Mouse (Mus musculus): ENCODE results near the gene Smim24.

Gene Smim24

DNA sequence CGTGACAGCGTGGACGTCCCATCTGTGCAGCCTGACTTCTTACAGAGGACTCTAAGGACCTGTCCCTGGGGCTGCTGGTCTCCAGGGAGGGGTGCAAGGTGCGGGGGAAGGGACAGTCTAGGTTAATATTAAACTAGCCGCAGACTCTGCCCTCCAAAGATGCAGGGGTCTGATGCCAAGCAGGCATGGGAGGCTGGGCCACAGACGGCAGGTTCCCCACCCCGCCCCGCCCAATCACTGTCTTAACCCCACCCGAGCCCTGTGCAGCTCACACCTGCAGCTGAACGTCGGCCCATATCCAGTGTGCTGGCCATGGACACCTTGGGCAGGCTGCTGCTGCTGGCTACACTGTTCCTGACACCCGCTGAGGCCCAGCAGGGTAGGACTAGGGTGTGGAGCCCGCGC is at the start of gene Smim24:
Smim24 (plus strand) TSS at position 271 of the 405 bp plus-strand sequence.
- in situ Hi-C loops (cut with MboI, MseI): loop anchor here (5.0 kb wide), 1 partner anchor 50 kb away; no protein-coding TSS in a partner anchor

DNA sequence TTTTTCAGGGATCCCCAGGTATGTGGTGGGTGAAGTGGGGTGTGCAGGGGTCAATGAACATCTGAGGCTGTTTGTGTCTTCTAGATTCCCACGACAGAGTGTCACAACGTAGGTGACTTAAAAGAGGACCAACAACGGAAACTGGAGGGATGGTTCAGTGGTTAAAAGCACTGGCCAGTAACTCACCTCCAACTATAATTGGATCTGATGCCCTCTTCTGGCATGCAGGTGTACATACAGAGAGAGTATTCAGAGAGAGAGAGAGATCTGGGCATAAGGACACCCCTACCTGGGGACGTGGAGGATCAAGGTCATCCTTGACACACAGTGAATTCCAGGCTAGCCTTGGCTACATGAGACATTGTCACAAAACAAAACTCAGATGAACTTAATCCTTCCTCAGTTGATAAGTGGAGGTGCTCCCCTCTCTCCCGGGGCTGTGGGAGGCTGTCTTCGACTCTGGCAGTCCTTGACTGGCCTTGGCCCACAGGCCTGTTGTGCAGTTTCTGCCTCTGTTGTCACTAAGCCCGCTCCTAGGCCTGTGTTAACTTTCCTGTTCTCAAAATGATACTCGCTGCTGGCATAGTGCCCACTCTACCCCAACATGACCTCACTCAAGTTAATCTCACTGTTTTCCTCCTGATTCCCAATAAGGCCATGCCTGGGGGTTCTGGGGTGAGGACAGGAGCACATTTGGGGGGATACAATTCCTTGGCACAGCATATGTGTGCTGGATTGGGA is 48.3 kb upstream of the Smim24 start:
- in situ Hi-C loops (cut with MboI, MseI): loop anchor here (5.0 kb wide), 1 partner anchor 57 kb away; no protein-coding TSS in a partner anchor

DNA sequence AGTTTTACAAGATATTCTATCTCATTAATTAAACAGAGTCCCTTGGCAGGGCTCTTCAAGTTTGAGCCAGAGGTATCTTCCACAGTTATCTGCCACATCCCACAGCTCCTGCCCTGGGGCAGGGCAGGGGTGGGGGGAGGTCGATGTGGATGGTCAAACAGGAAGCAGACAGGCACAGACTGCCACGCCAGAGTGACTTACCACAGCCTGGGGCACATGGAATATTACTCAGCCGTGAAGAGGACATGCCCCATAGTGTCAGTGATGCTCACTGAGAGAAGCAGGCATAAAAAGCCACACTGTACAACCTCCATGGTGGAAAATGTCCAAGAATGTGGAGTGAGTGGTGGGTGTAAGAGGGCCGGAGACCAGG is 47.7 kb upstream of the Smim24 start:
- in situ Hi-C loops (cut with MboI, MseI): loop anchor here (5.0 kb wide), 1 partner anchor 58 kb away; no protein-coding TSS in a partner anchor

- in situ Hi-C loops (cut with MboI, MseI): loop anchor here (5.0 kb wide), 1 partner anchor 59 kb away; no protein-coding TSS in a partner anchor
Observed at GRCm38 (mm10) chr10:81346453-81347067, 46.3 kb upstream of the Smim24 start.

- in situ Hi-C loops (cut with MboI, MseI): loop anchor here (5.0 kb wide), 1 partner anchor 62 kb away; no protein-coding TSS in a partner anchor
Observed at GRCm38 (mm10) chr10:81349146-81349545, 43.7 kb upstream of the Smim24 start.

DNA sequence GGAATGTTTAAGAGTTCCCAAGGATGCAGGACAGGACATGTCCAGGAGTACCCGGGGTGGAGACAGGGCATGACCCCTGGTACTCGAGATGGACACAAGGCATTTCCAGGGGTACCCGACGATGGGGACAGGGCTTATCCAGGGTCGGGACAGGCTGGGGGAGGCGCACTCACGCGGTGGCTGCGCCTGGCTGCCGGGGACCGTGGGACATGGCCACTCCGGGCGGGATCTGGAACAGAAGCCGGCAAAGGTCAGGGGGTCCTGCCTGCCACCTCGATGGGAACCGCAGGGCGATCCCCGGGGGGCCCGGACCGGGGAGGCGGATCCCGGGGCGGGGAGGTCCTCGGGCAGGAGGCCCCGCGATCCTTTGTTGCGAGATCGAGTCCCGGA is 42.9 kb upstream of the Smim24 start:
- in situ Hi-C loops (cut with MboI, MseI): loop anchor here (5.0 kb wide), 1 partner anchor 63 kb away; no protein-coding TSS in a partner anchor

GRCm38 (mm10) chr10:81350351-81351063 is 42.3 kb upstream of the Smim24 start, which contains the start of gene Hmg20b:
Gene Hmg20b, minus strand, starts transcription at chr10:81350480.
- in situ Hi-C loops (cut with MboI, MseI): no loop called here

- in situ Hi-C loops (cut with MboI, MseI): no loop called here
Observed at GRCm38 (mm10) chr10:81351678-81352291, 41.1 kb upstream of the Smim24 start.

- in situ Hi-C loops (cut with MboI, MseI): no loop called here
Observed at GRCm38 (mm10) chr10:81354738-81355477, 37.9 kb upstream of the Smim24 start.

DNA sequence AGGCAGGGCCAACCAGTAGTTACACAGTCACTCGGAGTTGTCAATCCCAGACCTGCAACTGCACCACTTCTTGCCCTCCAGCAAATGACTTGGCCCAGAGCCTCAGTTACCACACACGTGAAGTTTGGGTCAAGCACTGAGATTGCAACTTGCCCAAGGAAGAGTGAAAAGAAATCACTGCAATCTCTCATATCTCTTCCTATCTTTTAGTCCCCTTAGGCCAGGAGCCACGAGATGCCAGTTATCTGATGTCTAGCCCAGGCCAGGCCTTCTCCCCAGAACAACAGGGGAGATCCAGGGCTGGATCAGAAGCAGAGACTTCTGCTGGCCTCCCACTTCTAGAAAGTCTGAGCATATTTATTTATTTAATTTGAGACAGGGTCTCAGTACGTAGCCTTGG is 37.3 kb upstream of the Smim24 start:
- in situ Hi-C loops (cut with MboI, MseI): no loop called here

DNA sequence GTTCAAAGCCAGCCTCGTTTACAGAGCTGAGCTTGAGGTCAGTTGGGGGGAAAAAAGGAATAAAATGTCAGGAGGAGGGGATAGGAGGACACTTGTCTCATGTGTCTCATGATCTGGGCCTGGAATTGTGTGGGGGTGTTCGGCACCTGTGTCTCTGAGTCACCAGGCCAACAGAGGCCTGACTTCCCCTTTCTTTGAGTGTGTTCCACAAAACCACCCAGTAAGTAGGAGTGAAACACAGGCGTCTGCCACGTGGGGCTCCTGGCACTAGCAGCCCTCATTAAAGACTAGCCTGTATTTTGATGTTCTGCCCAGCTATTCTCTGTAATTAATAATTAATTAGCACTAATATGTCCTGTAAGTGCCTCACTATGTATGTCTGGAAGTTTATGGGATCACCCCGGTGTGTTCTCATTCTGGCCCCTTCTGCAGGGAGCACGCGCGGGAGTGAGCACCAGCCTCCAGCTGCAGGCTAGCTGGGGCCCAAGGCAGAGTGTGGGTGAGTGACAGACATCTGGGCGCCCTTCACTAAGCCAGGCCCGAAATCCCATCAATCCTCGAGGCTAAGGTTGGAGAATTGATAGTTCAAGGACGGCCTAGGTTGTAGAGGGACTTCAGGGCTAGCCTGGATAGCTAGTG is 36.4 kb upstream of the Smim24 start:
- in situ Hi-C loops (cut with MboI, MseI): no loop called here

- in situ Hi-C loops (cut with MboI, MseI): no loop called here
Observed at GRCm38 (mm10) chr10:81356991-81357844, 35.6 kb upstream of the Smim24 start, which contains the start of gene Mfsd12. Gene Mfsd12, plus strand, starts transcription at chr10:81357491.

DNA sequence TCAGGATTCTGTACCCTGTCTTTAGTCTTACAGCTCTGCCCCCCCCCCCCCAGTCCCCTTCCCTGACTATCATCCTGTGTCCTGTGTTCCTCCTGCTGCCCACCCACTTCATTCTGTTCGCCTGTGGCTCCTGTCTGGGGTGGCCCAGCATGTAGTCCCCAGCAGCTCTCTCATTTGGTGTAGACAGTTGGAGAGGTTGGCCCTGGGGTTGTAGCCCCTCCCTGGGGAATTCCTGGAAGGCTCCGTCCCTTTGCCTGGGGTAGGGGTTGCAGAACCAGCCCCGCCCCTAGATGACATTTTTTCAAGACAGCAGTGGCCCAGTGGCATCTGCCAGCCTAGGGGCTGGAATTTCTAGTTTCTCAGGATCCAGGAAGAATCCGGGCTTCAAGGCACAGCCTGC is 34.6 kb upstream of the Smim24 start:
- in situ Hi-C loops (cut with MboI, MseI): no loop called here

GRCm38 (mm10) chr10:81358841-81359240 is 34.0 kb upstream of the Smim24 start:
- in situ Hi-C loops (cut with MboI, MseI): no loop called here

GRCm38 (mm10) chr10:81360721-81361120 is 32.1 kb upstream of the Smim24 start:
- in situ Hi-C loops (cut with MboI, MseI): no loop called here

- in situ Hi-C loops (cut with MboI, MseI): no loop called here
Observed at GRCm38 (mm10) chr10:81362336-81362949, 30.4 kb upstream of the Smim24 start.

DNA sequence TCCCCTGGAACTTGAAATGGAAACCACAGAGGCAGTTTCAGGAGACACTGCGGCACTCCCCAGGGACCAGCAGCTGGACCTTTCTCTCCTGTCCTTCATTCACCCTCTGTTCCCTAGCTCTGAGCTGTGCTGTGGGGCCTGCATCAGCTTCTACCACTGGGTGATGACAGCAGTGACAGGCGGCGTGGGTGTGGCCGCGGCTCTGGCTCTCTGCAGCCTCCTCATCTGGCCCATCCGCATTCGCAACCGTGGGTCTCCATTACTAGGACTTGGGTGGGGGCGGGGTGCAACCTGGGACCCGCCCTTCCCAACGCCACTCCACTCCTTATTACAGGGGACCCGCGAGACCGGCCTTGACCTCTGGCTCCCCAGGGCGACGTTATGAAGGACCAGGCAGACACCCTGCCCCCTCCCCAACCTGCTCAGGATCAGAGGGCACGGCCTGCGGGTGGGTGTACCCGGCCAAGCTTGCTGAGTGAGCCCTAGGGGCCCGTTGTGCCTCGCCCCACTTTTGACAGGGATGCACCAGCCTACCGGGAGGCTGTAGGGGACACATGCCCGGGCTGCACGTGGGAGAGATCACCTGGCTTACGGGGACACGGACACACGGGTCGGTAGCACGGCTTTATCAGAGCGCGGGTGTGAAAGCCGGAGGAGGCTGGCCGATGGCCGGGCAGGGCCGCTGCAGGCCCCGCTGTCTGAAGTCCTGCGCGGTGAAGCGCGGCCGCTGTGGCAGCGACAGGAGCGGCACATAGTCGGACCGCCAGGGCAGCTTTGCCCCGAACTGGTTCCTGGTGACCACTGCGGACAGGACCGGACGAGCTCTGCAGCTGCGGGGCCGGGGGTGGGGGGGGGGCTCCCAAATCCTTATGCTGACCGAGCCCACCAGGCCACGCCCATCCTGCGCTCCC is 29.2 kb upstream of the Smim24 start:
- in situ Hi-C loops (cut with MboI, MseI): no loop called here

GRCm38 (mm10) chr10:81364666-81365065 is 28.2 kb upstream of the Smim24 start:
- in situ Hi-C loops (cut with MboI, MseI): no loop called here

Measured in regulatory T cell (primary cell).